Mouse (Mus musculus) megakaryocyte, embryonic 14.5 days (primary cell): ENCODE measurements around the gene Ube2e1.

Experiments
- FLI1 ChIP-seq: IDR thresholded peaks from 2 replicates; pipeline ENCODE4 v1.6.1; 2012; ENCODE audit warnings: low read length, inconsistent platforms, mixed read lengths
- GATA1 ChIP-seq: IDR thresholded peaks from 3 replicates; pipeline ENCODE4 v1.6.1; 2012; ENCODE audit warnings: mixed read lengths, low read length, inconsistent platforms, borderline replicate concordance

GRCm38 (mm10) chr14:18237381-18237780 is 94.3 kb downstream of the Ube2e1 start:
- no peak for TF ChIP-seq FLI1
- TF ChIP-seq GATA1: no peak
